Mouse (Mus musculus) adrenal gland (tissue): ENCODE data around the gene Olfr1240.

Experiments
- intact Hi-C: fragments of 180-260 bp; cut with DNase I; formaldehyde crosslinking; loops from one replicate; pipeline ENCODE4 v1.15.1; 2025
- long read RNA-seq, 2 experiments: library from polyadenylated mRNA; unstranded; transcript quantifications; one replicate each; pipeline ENCODE4 v2.0.0; 2020; ENCODE audit warnings: borderline replicate concordance in 1 of 2; ENCODE audit not compliant: insufficient replicate concordance in 1 of 2

Olfr1240 gene
- long read RNA-seq, experiment 1, result 0 reads
- long read RNA-seq, experiment 2, result 0 reads

- intact Hi-C loops, result no loop called here
Measured at GRCm38 (mm10) chr2:89442900-89443299, at the start of gene Olfr1240. Gene Olfr1240 (minus strand): TSS chr2:89443000.

- intact Hi-C loops, result no loop called here
Measured at GRCm38 (mm10) chr2:89487026-89487425, 44.2 kb upstream of the Olfr1240 start, which contains the start of gene Olfr1241. Gene Olfr1241 (minus strand): TSS chr2:89487126.

GRCm38 (mm10) chr2:89420307-89420706, 22.5 kb downstream of the Olfr1240 start, which contains the start of gene Olfr1239:
Gene Olfr1239 (minus strand): TSS chr2:89420407.
- intact Hi-C loops, result no loop called here

- intact Hi-C loops, result no loop called here
Measured at GRCm38 (mm10) chr2:89414557-89414956, 28.2 kb downstream of the Olfr1240 start.

- intact Hi-C loops, result no loop called here
Measured at GRCm38 (mm10) chr2:89409576-89409975, 33.2 kb downstream of the Olfr1240 start, which contains the start of gene Olfr1238. Gene Olfr1238 (minus strand): TSS chr2:89409676.

- intact Hi-C loops, result no loop called here
Measured at GRCm38 (mm10) chr2:89400882-89401281, 41.9 kb downstream of the Olfr1240 start.
